Mouse (Mus musculus) MEL (cell line): ENCODE measurements around the gene Ube2t. TPM values are rescaled to one million over a fixed set of nuclear protein-coding genes. Genes with fewer than 3 reads are reported as not detected.

Experiments
- DNase-seq: peaks from one replicate; pipeline ENCODE4 v3.0.0; 2011; ENCODE audit warnings: low read depth, low spot score
- H3K27ac ChIP-seq: 2 replicates; pipeline ENCODE4 v1.5.1; 2012; ENCODE audit warnings: low read depth, mild to moderate bottlenecking, control low read depth, low read length, moderate library complexity; ENCODE audit not compliant: control insufficient read depth
- H3K27me3 ChIP-seq, 2 experiments: fragments of 150-350 bp in 1 of 2; sonication (generic) in 1 of 2; 2 replicates each; pipeline ENCODE4 v1.6.1; 2012; ENCODE audit warnings: low read length in 2 of 2, mild to moderate bottlenecking in 2 of 2, improper control_type of control experiment in 1 of 2, moderate library complexity in 1 of 2; ENCODE audit not compliant: insufficient read depth in 2 of 2, control insufficient read depth in 1 of 2
- H3K36me3 ChIP-seq, 2 experiments: 2 replicates each; pipeline ENCODE4 v1.6.1; 2012 to 2014; ENCODE audit warnings: low read length in 2 of 2, improper control_type of control experiment in 1 of 2, inconsistent platforms in 1 of 2, mild to moderate bottlenecking in 1 of 2; ENCODE audit not compliant: insufficient read depth in 2 of 2, control insufficient read depth in 1 of 2
- H3K4me1 ChIP-seq, 2 experiments: fragments of 150-350 bp in 1 of 2; sonication (generic) in 1 of 2; 2 replicates each; pipeline ENCODE4 v1.6.1; 2012; ENCODE audit warnings: low read length in 2 of 2, improper control_type of control experiment in 1 of 2, mild to moderate bottlenecking in 1 of 2; ENCODE audit not compliant: insufficient read depth in 2 of 2, control insufficient read depth in 1 of 2
- H3K4me3 ChIP-seq, 2 experiments: fragments of 150-350 bp in 1 of 2; sonication (generic) in 1 of 2; 2 replicates each; pipeline ENCODE4 v1.5.1; 2012; ENCODE audit warnings: low read depth in 2 of 2, low read length in 2 of 2, mild to moderate bottlenecking in 2 of 2, moderate library complexity in 2 of 2, control low read depth in 1 of 2, improper control_type of control experiment in 1 of 2; ENCODE audit not compliant: control insufficient read depth in 1 of 2, insufficient read depth in 1 of 2
- H3K79me2 ChIP-seq: 2 replicates; pipeline ENCODE4 v1.6.1; 2012; ENCODE audit warnings: mild to moderate bottlenecking, low read length, moderate library complexity; ENCODE audit not compliant: control insufficient read depth, poor library complexity, insufficient read depth
- H3K9ac ChIP-seq: 2 replicates; pipeline ENCODE4 v1.6.1; 2012; ENCODE audit warnings: low read depth, mild to moderate bottlenecking, control low read depth, low read length, moderate library complexity; ENCODE audit not compliant: control insufficient read depth, poor library complexity, severe bottlenecking
- H3K9me3 ChIP-seq: fragments of 150-350 bp; sonication (generic); replicated peaks from 2 replicates; pipeline ENCODE4 v1.6.1; 2012; ENCODE audit warnings: mild to moderate bottlenecking, low read length, improper control_type of control experiment, moderate library complexity; ENCODE audit not compliant: insufficient read depth
- CHD1 ChIP-seq: IDR thresholded peaks from 2 replicates; pipeline ENCODE4 v1.6.1; 2012; ENCODE audit warnings: low read depth, mild to moderate bottlenecking, inconsistent platforms, low read length, improper control_type of control experiment
- CHD2 ChIP-seq: IDR thresholded peaks from 2 replicates; pipeline ENCODE4 v1.6.1; 2011; ENCODE audit warnings: low read length, improper control_type of control experiment
- CTCF ChIP-seq, 3 experiments: IDR thresholded peaks in 2 of 3; conservative IDR thresholded peaks in 1 of 3; 2 replicates each; pipeline ENCODE4 v1.5.1; 2011 to 2012; ENCODE audit warnings: low read length in 3 of 3, low read depth in 2 of 3, mild to moderate bottlenecking in 2 of 3, improper control_type of control experiment in 1 of 3, inconsistent platforms in 1 of 3, mixed read lengths in 1 of 3, moderate library complexity in 1 of 3; ENCODE audit not compliant: control insufficient read depth in 1 of 3, insufficient read depth in 1 of 3, poor library complexity in 1 of 3, severe bottlenecking in 1 of 3
- ELF1 ChIP-seq: IDR thresholded peaks from 2 replicates; pipeline ENCODE4 v1.6.1; 2014; ENCODE audit warnings: low read depth, mild to moderate bottlenecking, inconsistent platforms, low read length, improper control_type of control experiment, moderate library complexity
- ETS1 ChIP-seq: IDR thresholded peaks from 2 replicates; pipeline ENCODE4 v1.6.1; 2012; ENCODE audit warnings: low read depth, mild to moderate bottlenecking, inconsistent platforms, low read length, improper control_type of control experiment, moderate library complexity
- GABPA ChIP-seq: IDR thresholded peaks from 2 replicates; pipeline ENCODE4 v1.6.1; 2012; ENCODE audit warnings: low read depth, mild to moderate bottlenecking, inconsistent platforms, low read length, improper control_type of control experiment, moderate library complexity
- GATA1 ChIP-seq: IDR thresholded peaks from 2 replicates; pipeline ENCODE4 v1.6.1; 2011; ENCODE audit warnings: low read depth, low read length, improper control_type of control experiment
- HCFC1 ChIP-seq: IDR thresholded peaks from 2 replicates; pipeline ENCODE4 v1.6.1; 2012; ENCODE audit warnings: low read depth, mild to moderate bottlenecking, inconsistent platforms, low read length, improper control_type of control experiment, moderate library complexity
- MAFK ChIP-seq: IDR thresholded peaks from 2 replicates; pipeline ENCODE4 v1.6.1; 2011; ENCODE audit warnings: low read depth, mild to moderate bottlenecking, low read length, improper control_type of control experiment, borderline replicate concordance
- MAX ChIP-seq: IDR thresholded peaks from 2 replicates; pipeline ENCODE4 v1.6.1; 2011; ENCODE audit warnings: low read length, improper control_type of control experiment
- MAZ ChIP-seq: IDR thresholded peaks from 2 replicates; pipeline ENCODE4 v1.6.1; 2012; ENCODE audit warnings: low read depth, mild to moderate bottlenecking, inconsistent platforms, low read length, improper control_type of control experiment
- NELFE ChIP-seq: IDR thresholded peaks from 2 replicates; pipeline ENCODE4 v1.6.1; 2011; ENCODE audit warnings: low read depth, low read length, improper control_type of control experiment
- POLR2A ChIP-seq, 2 experiments: IDR thresholded peaks; 2 replicates each; pipeline ENCODE4 v1.6.1; 2011 to 2012; ENCODE audit warnings: low read length in 2 of 2, mild to moderate bottlenecking in 2 of 2, control low read depth in 1 of 2, improper control_type of control experiment in 1 of 2, low read depth in 1 of 2, moderate library complexity in 1 of 2; ENCODE audit not compliant: control insufficient read depth in 1 of 2, insufficient read depth in 1 of 2, poor library complexity in 1 of 2
- POLR2AphosphoS5 ChIP-seq: IDR thresholded peaks from 2 replicates; pipeline ENCODE4 v1.6.1; 2012; ENCODE audit warnings: low read depth, borderline replicate concordance, mild to moderate bottlenecking, inconsistent platforms, low read length, moderate library complexity, mixed read lengths
- RAD21 ChIP-seq: IDR thresholded peaks from 2 replicates; pipeline ENCODE4 v1.6.1; 2011; ENCODE audit warnings: mild to moderate bottlenecking, low read depth, low read length, improper control_type of control experiment
- RCOR1 ChIP-seq: IDR thresholded peaks from 2 replicates; pipeline ENCODE4 v1.6.1; 2012; ENCODE audit warnings: low read depth, mild to moderate bottlenecking, inconsistent platforms, low read length, improper control_type of control experiment
- SMC3 ChIP-seq: IDR thresholded peaks from 2 replicates; pipeline ENCODE4 v1.6.1; 2011; ENCODE audit warnings: low read depth, low read length, improper control_type of control experiment
- TAL1 ChIP-seq: IDR thresholded peaks from 2 replicates; pipeline ENCODE4 v1.6.1; 2012; ENCODE audit warnings: mild to moderate bottlenecking, inconsistent platforms, low read length, moderate library complexity, mixed read lengths
- TCF12 ChIP-seq: IDR thresholded peaks from 2 replicates; pipeline ENCODE4 v1.6.1; 2014; ENCODE audit warnings: low read depth, mild to moderate bottlenecking, inconsistent platforms, low read length, improper control_type of control experiment, moderate library complexity
- USF2 ChIP-seq, 2 experiments: IDR thresholded peaks; 2 replicates each; pipeline ENCODE4 v1.6.1; 2011 to 2012; ENCODE audit warnings: improper control_type of control experiment in 2 of 2, low read length in 2 of 2, borderline replicate concordance in 1 of 2, inconsistent platforms in 1 of 2, low read depth in 1 of 2, mild to moderate bottlenecking in 1 of 2; ENCODE audit not compliant: insufficient read depth in 1 of 2
- ZC3H11A ChIP-seq: IDR thresholded peaks from 2 replicates; pipeline ENCODE4 v1.6.1; 2012; ENCODE audit warnings: low read depth, mild to moderate bottlenecking, inconsistent platforms, low read length, improper control_type of control experiment
- polyA plus RNA-seq, 2 experiments: library from polyadenylated mRNA; stranded (reverse) in 1 of 2; unstranded in 1 of 2; fragments of >175 nt in 1 of 2; fragments of >200 nt in 1 of 2; gene quantifications; 2 replicates each; pipeline versions ENCODE4 v1.2.1 to v1.2.4; 2012; ENCODE audit warnings: low replicate concordance in 2 of 2, low read depth in 1 of 2; ENCODE audit not compliant: insufficient read length in 2 of 2, insufficient read depth in 1 of 2, missing spikeins in 1 of 2
- total RNA-seq: library from RNA; depleted of rRNA; stranded (reverse); fragments of 300-350 nt; gene quantifications from 2 replicates; pipeline ENCODE4 v1.2.3, GENCODE M21; 2012

The Ube2t gene
- total and polyA plus RNA-seq, 3 experiments: 14.4 to 23.1 TPM; not detected in 1

DNA sequence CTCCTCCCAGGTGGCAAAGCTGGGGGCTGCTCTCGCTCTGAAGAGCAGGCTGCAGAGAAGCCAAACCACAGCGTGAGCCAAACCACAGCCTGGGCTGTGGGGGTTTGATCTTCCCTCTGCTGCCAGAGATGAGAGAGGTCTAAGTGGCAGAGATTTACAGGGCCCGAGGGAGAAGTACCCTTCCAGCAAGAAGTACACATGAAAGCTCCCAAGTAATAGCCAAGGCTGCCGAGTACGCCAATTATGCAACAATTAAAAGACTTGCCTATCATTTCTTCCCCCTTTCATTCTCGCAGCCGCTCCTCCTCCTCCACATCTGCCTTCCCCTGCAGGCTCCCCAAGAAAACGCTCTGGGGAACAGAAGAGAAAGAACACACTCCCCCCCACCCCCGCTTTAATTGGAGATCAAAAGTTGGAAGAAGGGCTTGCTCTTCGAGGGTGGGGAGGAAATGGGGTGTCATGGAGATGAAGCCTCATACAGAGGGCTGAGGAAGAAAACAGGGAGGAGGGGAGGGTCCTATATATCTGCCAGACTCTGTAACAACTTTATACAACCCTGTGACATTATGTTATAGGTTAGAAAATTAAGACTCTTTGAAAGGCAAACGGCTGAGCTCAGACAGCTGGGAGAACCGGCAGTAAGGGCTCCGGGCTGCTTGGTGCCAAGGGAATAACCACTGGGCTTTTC is 56.9 kb downstream of the Ube2t start:
- no peak overlapping the region for H3K27ac ChIP-seq
- H3K9ac ChIP-seq: no peak overlapping the region
- DNase-seq: no peak
- no peaks in the 10 kb centered on the region for H3K36me3 ChIP-seq
- no peaks in the 10 kb centered on the region for H3K4me1 ChIP-seq
- TF ChIP-seq CHD2: no peak
- TF ChIP-seq NELFE: no peak
- TF ChIP-seq SMC3: no peak
- TF ChIP-seq POLR2A (IDR thresholded peaks at IDR 0.05; ENCODE audit: control insufficient read depth in 1 of 2, insufficient read depth in 1 of 2, low read depth in 1 of 2, low read length in 2 of 2, poor library complexity in 1 of 2): no peak
- no peak for TF ChIP-seq USF2 (IDR thresholded peaks at IDR 0.05; ENCODE audit: borderline replicate concordance in 1 of 2, insufficient read depth in 1 of 2, low read depth in 1 of 2, low read length in 2 of 2)
- TF ChIP-seq ZC3H11A: no peak
- no peak for TF ChIP-seq HCFC1
- no peak for TF ChIP-seq GABPA
- no peak for TF ChIP-seq MAZ
- no peak for TF ChIP-seq RCOR1
- no peak for TF ChIP-seq TCF12
- no peak for TF ChIP-seq MAX
- no peak for TF ChIP-seq CHD1
- TF ChIP-seq RAD21: no peak
- TF ChIP-seq TAL1: no peak
- TF ChIP-seq GATA1: no peak
- no peak for TF ChIP-seq CTCF (IDR thresholded peaks at IDR 0.05 in 2 of 3, conservative IDR thresholded peaks at IDR 0.05 in 1 of 3; ENCODE audit: control insufficient read depth in 1 of 3, insufficient read depth in 1 of 3, low read depth in 2 of 3, low read length in 3 of 3, poor library complexity in 1 of 3, severe bottlenecking in 1 of 3)
- TF ChIP-seq ELF1: no peak
- no peak for TF ChIP-seq MAFK
- no peaks in the 10 kb centered on the region for H3K9me3 ChIP-seq
- no peak overlapping the region for H3K4me3 ChIP-seq
- H3K27me3 ChIP-seq: peaks cover 2 to 4% of the 10 kb centered on the region in 2 experiments; a peak in 3 of 4 replicates
- H3K79me2 ChIP-seq: no peaks in the 10 kb centered on the region

- TF ChIP-seq HCFC1: no peak
- TF ChIP-seq POLR2AphosphoS5: no peak
- no peak for TF ChIP-seq TAL1
- TF ChIP-seq CHD1: no peak
- no peak for TF ChIP-seq ETS1
- no peak for TF ChIP-seq GABPA
- TF ChIP-seq MAFK: no peak
- TF ChIP-seq ZC3H11A: no peak
- Histone ChIP-seq H3K4me1 (no peaks in the 10 kb centered on the region), H3K27me3 (peaks cover 2 to 4% of the 10 kb centered on the region in 2 experiments; a peak in 3 of 4 replicates), H3K36me3 (no peaks in the 10 kb centered on the region), H3K79me2 (no peaks in the 10 kb centered on the region), H3K9me3 (no peaks in the 10 kb centered on the region), H3K27ac (no peak overlapping the region), H3K9ac (no peak overlapping the region), H3K4me3 (no peak overlapping the region)
- DNase-seq: no peak
Observed at GRCm38 (mm10) chr1:135019775-135020167, 57.4 kb downstream of the Ube2t start.
